Mouse (Mus musculus): Measurements from ENCODE around the gene Mcrs1. TPM values are rescaled to one million over a fixed set of nuclear protein-coding genes. Genes with fewer than 3 reads are reported as not detected.

Mcrs1 gene
- polyA plus RNA-seq, 1 experiment from 2014 or later, result 158 TPM

- Histone ChIP-seq H3K4me2 (no peak overlapping the region), H3K4me3 (replicated peaks) (peak overlapping the region; percentile 43; the same call in 1 of the 2 replicates), H3K9me3 (no peaks in the 10 kb centered on the region), H3K27me3 (peaks cover 100% of the 10 kb centered on the region), H3K27ac (no peak overlapping the region), H3K4me1 (replicated peaks) (peaks cover 50% of the 10 kb centered on the region), H3K36me3 (no peaks in the 10 kb centered on the region), H3K9ac (replicated peaks) (no peak overlapping the region)
- 20% methylated on average over 14 of the region's 14 CpGs for WGBS
- ATAC-seq (ENCODE audit: insufficient number of reproducible peaks, insufficient read depth, low FRiP score, low TSS enrichment, low read depth), result no peak
Observed at GRCm38 (mm10) chr15:99226090-99226489, 25.7 kb downstream of the Mcrs1 start.

GRCm38 (mm10) chr15:99225081-99225810 is 26.5 kb downstream of the Mcrs1 start:
- H3K4me1 ChIP-seq (replicated peaks), result peaks cover 51% of the 10 kb centered on the region

GRCm38 (mm10) chr15:99224208-99224911 is 27.4 kb downstream of the Mcrs1 start, which contains the start of gene Kcnh3:
Kcnh3 (plus strand) TSS chr15:99224861.
- Histone ChIP-seq H3K4me2 (peak within 1 kb of the TSS; percentile 76), H3K4me1 (replicated peaks) (peaks cover 59% of the 10 kb centered on the region), H3K9me3 (no peaks in the 10 kb centered on the region), H3K36me3 (no peaks in the 10 kb centered on the region), H3K27me3 (peaks cover 94% of the 10 kb centered on the region), H3K27ac (no peak within 1 kb of the TSS), H3K4me3 (replicated peaks) (peak within 1 kb of the TSS; percentile 43), H3K9ac (replicated peaks) (peak within 1 kb of the TSS; percentile 31; the same call in 1 of the 2 replicates)
- WGBS, result 2% methylated on average over 65 of the region's 66 CpGs
- ATAC-seq (ENCODE audit: insufficient number of reproducible peaks, insufficient read depth, low FRiP score, low TSS enrichment, low read depth), result no peak

More at GRCm38 (mm10) chr15:99225081-99225810, 26.5 kb downstream of the Mcrs1 start:
- no peak for ATAC-seq (ENCODE audit: insufficient number of reproducible peaks, insufficient read depth, low FRiP score, low TSS enrichment, low read depth)
- 0 out of 2 replicates have a peak overlapping the region, but pooled peaks have one; percentile 27 for H3K9ac ChIP-seq (replicated peaks)
- no peaks in the 10 kb centered on the region for H3K9me3 ChIP-seq
- no peak overlapping the region for H3K27ac ChIP-seq
- peak overlapping the region; percentile 43 for H3K4me3 ChIP-seq (replicated peaks)
- WGBS, result 1% methylated on average over 22 of the region's 22 CpGs
- no peaks in the 10 kb centered on the region for H3K36me3 ChIP-seq
- peaks cover 95% of the 10 kb centered on the region for H3K27me3 ChIP-seq
- peak overlapping the region; percentile 76 for H3K4me2 ChIP-seq

- H3K27me3 ChIP-seq, result peaks cover 90% of the 10 kb centered on the region
- no peaks in the 10 kb centered on the region for H3K9me3 ChIP-seq
- H3K4me2 ChIP-seq, result peak overlapping the region; percentile 76
- WGBS, result under 1% methylated on average over 34 of the region's 46 CpGs
- no peak overlapping the region for H3K27ac ChIP-seq
- peaks cover 62% of the 10 kb centered on the region for H3K4me1 ChIP-seq (replicated peaks)
- peak overlapping the region; percentile 43 for H3K4me3 ChIP-seq (replicated peaks)
- no peak for ATAC-seq (ENCODE audit: insufficient number of reproducible peaks, insufficient read depth, low FRiP score, low TSS enrichment, low read depth)
- no peaks in the 10 kb centered on the region for H3K36me3 ChIP-seq
- peak overlapping the region; percentile 31; the same call in 1 of the 2 replicates for H3K9ac ChIP-seq (replicated peaks)
Observed at GRCm38 (mm10) chr15:99223585-99224207, 28.1 kb downstream of the Mcrs1 start.

- Histone ChIP-seq H3K9me3 (no peaks in the 10 kb centered on the region), H3K36me3 (no peaks in the 10 kb centered on the region), H3K27ac (no peak overlapping the region), H3K4me1 (replicated peaks) (peaks cover 62% of the 10 kb centered on the region), H3K4me3 (replicated peaks) (peak overlapping the region; percentile 43), H3K27me3 (peaks cover 83% of the 10 kb centered on the region), H3K4me2 (peak overlapping the region; percentile 76), H3K9ac (replicated peaks) (0 out of 2 replicates have a peak overlapping the region, but pooled peaks have one; percentile 31)
- ATAC-seq (ENCODE audit: insufficient number of reproducible peaks, insufficient read depth, low FRiP score, low TSS enrichment, low read depth), result no peak
- 7% methylated on average over 18 of the region's 18 CpGs for WGBS
Observed at GRCm38 (mm10) chr15:99222794-99223584, 28.8 kb downstream of the Mcrs1 start.

- no peak overlapping the region for H3K4me2 ChIP-seq
- H3K36me3 ChIP-seq, result no peaks in the 10 kb centered on the region
- H3K9ac ChIP-seq (replicated peaks), result no peak overlapping the region
- H3K27me3 ChIP-seq, result peaks cover 68% of the 10 kb centered on the region
- WGBS, result 9% methylated on average over 8 of the region's 8 CpGs
- no peaks in the 10 kb centered on the region for H3K9me3 ChIP-seq
- H3K4me1 ChIP-seq (replicated peaks), result peaks cover 62% of the 10 kb centered on the region
- H3K4me3 ChIP-seq (replicated peaks), result 0 out of 2 replicates have a peak overlapping the region, but pooled peaks have one; percentile 1
- ATAC-seq (ENCODE audit: insufficient number of reproducible peaks, insufficient read depth, low FRiP score, low TSS enrichment, low read depth), result peak; percentile 85
- H3K27ac ChIP-seq, result no peak overlapping the region
Observed at GRCm38 (mm10) chr15:99221315-99221952, 30.3 kb downstream of the Mcrs1 start.

GRCm38 (mm10) chr15:99217630-99218029 is 34.1 kb downstream of the Mcrs1 start:
- H3K4me3 ChIP-seq (replicated peaks), result no peak overlapping the region
- 92% methylated on average over 4 of the region's 4 CpGs for WGBS
- H3K4me2 ChIP-seq, result no peak overlapping the region
- no peak overlapping the region for H3K27ac ChIP-seq
- H3K27me3 ChIP-seq, result peaks cover 30% of the 10 kb centered on the region
- 0 out of 2 replicates have a peak, but pooled peaks cover 4% of the 10 kb centered on the region for H3K9me3 ChIP-seq
- ATAC-seq (ENCODE audit: insufficient number of reproducible peaks, insufficient read depth, low FRiP score, low TSS enrichment, low read depth), result no peak
- peaks cover 31% of the 10 kb centered on the region for H3K4me1 ChIP-seq (replicated peaks)
- no peak overlapping the region for H3K9ac ChIP-seq (replicated peaks)
- peaks cover 24% of the 10 kb centered on the region for H3K36me3 ChIP-seq

- Histone ChIP-seq H3K27ac (no peak overlapping the region), H3K27me3 (peaks cover 14% of the 10 kb centered on the region), H3K36me3 (peaks cover 40% of the 10 kb centered on the region), H3K9me3 (0 out of 2 replicates have a peak, but pooled peaks cover 4% of the 10 kb centered on the region), H3K9ac (replicated peaks) (no peak overlapping the region), H3K4me1 (replicated peaks) (peaks cover 15% of the 10 kb centered on the region), H3K4me2 (no peak overlapping the region), H3K4me3 (replicated peaks) (no peak overlapping the region)
- 88% methylated on average over 11 of the region's 11 CpGs for WGBS
- ATAC-seq (ENCODE audit: insufficient number of reproducible peaks, insufficient read depth, low FRiP score, low TSS enrichment, low read depth), result no peak
Observed at GRCm38 (mm10) chr15:99215741-99216463, 35.9 kb downstream of the Mcrs1 start.

- H3K9me3 ChIP-seq, result 0 out of 2 replicates have a peak, but pooled peaks cover 4% of the 10 kb centered on the region
- no peak overlapping the region for H3K9ac ChIP-seq (replicated peaks)
- peaks cover 8% of the 10 kb centered on the region for H3K27me3 ChIP-seq
- H3K4me1 ChIP-seq (replicated peaks), result peaks cover 9% of the 10 kb centered on the region
- H3K36me3 ChIP-seq, result peaks cover 50% of the 10 kb centered on the region
- no peak overlapping the region for H3K4me3 ChIP-seq (replicated peaks)
- no peak overlapping the region for H3K27ac ChIP-seq
- H3K4me2 ChIP-seq, result no peak overlapping the region
- WGBS, result 83% methylated on average over 2 of the region's 2 CpGs
- no peak for ATAC-seq (ENCODE audit: insufficient number of reproducible peaks, insufficient read depth, low FRiP score, low TSS enrichment, low read depth)
Observed at GRCm38 (mm10) chr15:99214941-99215340, 36.8 kb downstream of the Mcrs1 start.

Data from limb, embryonic 12.5 days (tissue).